Comparison of ENCODE assay signal across 9 mouse cellular contexts in the genomic region with DNA sequence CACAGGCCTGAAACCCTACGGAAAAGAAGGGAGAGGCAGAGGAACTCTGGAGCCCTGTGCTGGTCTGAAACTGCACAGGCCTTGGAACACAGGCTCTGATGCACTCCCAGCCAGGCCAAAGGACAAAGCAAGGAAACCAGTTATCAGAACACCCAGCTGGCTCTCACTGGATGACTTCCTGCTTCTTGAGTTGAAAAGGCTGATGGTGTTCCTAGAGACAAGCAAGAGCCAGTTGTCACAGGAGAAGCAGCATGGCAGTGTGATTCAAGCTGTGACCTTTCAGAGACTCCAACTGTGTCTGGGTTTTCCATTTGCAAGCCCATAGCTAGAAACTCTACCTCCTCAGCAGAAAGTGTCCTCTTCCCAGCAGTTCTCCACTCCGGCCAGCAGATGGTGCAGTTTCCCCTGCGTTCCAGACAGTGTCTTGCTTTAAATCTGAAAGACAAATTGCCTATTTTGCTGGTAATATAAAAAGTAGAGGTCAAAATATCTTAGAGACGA.
DNase-seq lines count a peak whose midpoint lies in the region; ATAC-seq and TF ChIP-seq lines count a peak whose summit lies in the region.
"Had no signal": no experiment of that assay in that cellular context is flagged by ENCODE, and none has a peak within 500 bp of the region (broad histone marks: within the 10 kb centered on the region; RNA-seq: fewer than 3 reads in every experiment).

No protein-coding gene starts in this region.

- no peak overlapping the region for H3K4me2 ChIP-seq in forebrain, postnatal 0 days (ENCODE audit: low read depth)
- H3K4me2 ChIP-seq in lung, postnatal 0 days (replicated peaks; ENCODE audit: low read depth, low read length) = no peak overlapping the region
- H3K4me2 ChIP-seq: liver, embryonic 13.5 days had no signal

- intact Hi-C loops in heart, postnatal 25 days (cut with DNase I) = loop anchor here (5.0 to 10.0 kb wide), 2 partner anchors 459 to 1036 kb away; no protein-coding TSS in a partner anchor

- 0 out of 2 replicates have a peak, but pooled peaks have one; percentile 4 for TF ChIP-seq CTCF in G1E (IDR thresholded peaks at IDR 0.05; ENCODE audit: low read depth, low read length)
- peak; percentile 96 for TF ChIP-seq CTCF in forebrain, postnatal 0 days (IDR thresholded peaks at IDR 0.05; ENCODE audit: low read depth)
- peak; percentile 91 for TF ChIP-seq CTCF in lung, postnatal 0 days (IDR thresholded peaks at IDR 0.05)

- WGBS in forebrain, postnatal 0 days = 20% methylated on average over 4 of the region's 4 CpGs
- 12% methylated on average over 4 of the region's 4 CpGs for WGBS in lung, postnatal 0 days

- H3K27me3 ChIP-seq in G1E (ENCODE audit: insufficient read depth, low read length) = no peaks in the 10 kb centered on the region
- no peaks in the 10 kb centered on the region for H3K27me3 ChIP-seq in forebrain, postnatal 0 days (ENCODE audit: insufficient read depth, low read length)
- H3K27me3 ChIP-seq in lung, postnatal 0 days (replicated peaks; ENCODE audit: insufficient read depth, low read length) = no peaks in the 10 kb centered on the region
- H3K27me3 ChIP-seq: liver, embryonic 13.5 days had no signal

- H3K4me3 ChIP-seq in G1E (ENCODE audit: low read depth, low read length) = no peak overlapping the region
- H3K4me3 ChIP-seq in forebrain, postnatal 0 days (ENCODE audit: low read depth, low read length) = no peak overlapping the region
- no peak overlapping the region for H3K4me3 ChIP-seq in lung, postnatal 0 days (ENCODE audit: low read depth, low read length)
- H3K4me3 ChIP-seq: liver, embryonic 13.5 days had no signal

- H3K4me1 ChIP-seq in G1E (ENCODE audit: insufficient read depth, low read depth, low read length) = no peaks in the 10 kb centered on the region
- no peaks in the 10 kb centered on the region for H3K4me1 ChIP-seq in forebrain, postnatal 0 days (ENCODE audit: insufficient read depth)
- no peaks in the 10 kb centered on the region for H3K4me1 ChIP-seq in lung, postnatal 0 days (ENCODE audit: insufficient read depth, low read depth, low read length)
- H3K4me1 ChIP-seq: liver, embryonic 13.5 days had no signal

- H3K9ac ChIP-seq in forebrain, postnatal 0 days = no peak overlapping the region
- no peak overlapping the region for H3K9ac ChIP-seq in lung, postnatal 0 days (replicated peaks; ENCODE audit: low read depth)
- H3K9ac ChIP-seq: liver, embryonic 13.5 days had no signal

- no peak overlapping the region for H3K27ac ChIP-seq in forebrain, postnatal 0 days (ENCODE audit: low read depth, low read length)
- no peak overlapping the region for H3K27ac ChIP-seq in lung, postnatal 0 days (ENCODE audit: low read length)
- H3K27ac ChIP-seq: liver, embryonic 13.5 days had no signal

- H3K36me3 ChIP-seq in G1E (replicated peaks) = no peaks in the 10 kb centered on the region
- H3K36me3 ChIP-seq in forebrain, postnatal 0 days (ENCODE audit: insufficient read depth) = no peaks in the 10 kb centered on the region
- no peaks in the 10 kb centered on the region for H3K36me3 ChIP-seq in lung, postnatal 0 days (ENCODE audit: insufficient read depth, low read length)
- H3K36me3 ChIP-seq: liver, embryonic 13.5 days had no signal

- 0 out of 2 replicates have a peak, but pooled peaks have one; percentile 16 for TF ChIP-seq EP300 in lung, postnatal 0 days (IDR thresholded peaks at IDR 0.05)

- DNase-seq in G1E (ENCODE audit: low spot score) = no peak
- peak; percentile 4 for DNase-seq in c-Kit-positive CD71-positive TER-119-negative erythroid progenitor cells, embryonic 14.5 days (ENCODE audit: low read depth)
- DNase-seq in forebrain, postnatal 0 days = peak; percentile 92
- DNase-seq in heart, postnatal 25 days (ENCODE audit: low spot score) = peak; percentile 54
- DNase-seq in layer of hippocampus, adult 11-12 months (ENCODE audit: low spot score) = peak; percentile 66
- DNase-seq in lung, postnatal 0 days (ENCODE audit: low spot score) = peak; percentile 70
- DNase-seq in right cerebral cortex, adult 2 months (ENCODE audit: low spot score in 2 of 2) = peak; percentile 78 to 91
- DNase-seq in yolk sac, embryonic 10.5 days (ENCODE audit: low spot score) = peak; percentile 54
- DNase-seq: liver, embryonic 13.5 days had no signal

- no peaks in the 10 kb centered on the region for H3K9me3 ChIP-seq in G1E (replicated peaks)
- no peaks in the 10 kb centered on the region for H3K9me3 ChIP-seq in forebrain, postnatal 0 days (ENCODE audit: low read length)
- H3K9me3 ChIP-seq in lung, postnatal 0 days (ENCODE audit: low read length) = no peaks in the 10 kb centered on the region
- H3K9me3 ChIP-seq: liver, embryonic 13.5 days had no signal

- no peak for ATAC-seq in G1E (ENCODE audit: extremely low read depth, insufficient number of reproducible peaks, low FRiP score, poor library complexity, severe bottlenecking)
- peak; percentile 77 for ATAC-seq in forebrain, postnatal 0 days
- peak; percentile 71 for ATAC-seq in lung, postnatal 0 days

Comparison
In these comparisons a context has a peak if more than half of its experiments do, and no peak if none do; other contexts are left out.
1. CTCF ChIP-seq: peak in every context shown above with its lines; median percentile 96 in forebrain, postnatal 0 days; 91 in lung, postnatal 0 days; 4 in G1E.